Mouse (Mus musculus) ES-E14 (cell line): ENCODE results near the gene Gm867.

Experiments used
- CHD2 ChIP-seq: IDR thresholded peaks from 2 replicates; pipeline ENCODE4 v1.6.1; 2014; ENCODE audit warnings: mild to moderate bottlenecking, low read depth, low read length, inconsistent platforms
- HCFC1 ChIP-seq: IDR thresholded peaks from 2 replicates; pipeline ENCODE4 v1.6.1; 2012; ENCODE audit warnings: low read length, inconsistent platforms, borderline replicate concordance; ENCODE audit not compliant: insufficient read depth
- MAFK ChIP-seq: IDR thresholded peaks from 2 replicates; pipeline ENCODE4 v1.6.1; 2014; ENCODE audit warnings: mild to moderate bottlenecking, low read depth, low read length, inconsistent platforms; ENCODE audit not compliant: insufficient read depth
- ZC3H11A ChIP-seq: IDR thresholded peaks from 2 replicates; pipeline ENCODE4 v1.6.1; 2012; ENCODE audit warnings: low read depth, mild to moderate bottlenecking, inconsistent platforms, low read length, borderline replicate concordance
- ZNF384 ChIP-seq: IDR thresholded peaks from 2 replicates; pipeline ENCODE4 v1.6.1; 2012; ENCODE audit warnings: low read depth, low read length, inconsistent platforms

- TF ChIP-seq HCFC1 (no peak), MAFK (no peak), ZNF384 (no peak), ZC3H11A (no peak), CHD2 (no peak)
Measured at GRCm38 (mm10) chr10:75936909-75937667, 3.4 kb downstream of the Gm867 start.
